Mouse (Mus musculus) liver, adult 2 months (tissue): Measurements from ENCODE around the gene Gm10272.
"Not testable (repeated sequence)": the region's sequence is repeated elsewhere in the genome, so short reads cannot be mapped to it uniquely, and the experiment has no call there.

Source experiments
- CTCF ChIP-seq: fragments of 200-500 bp; IDR thresholded peaks from 2 replicates; pipeline ENCODE4 v1.5.1; 2011; ENCODE audit warnings: low read depth, low read length, control low read depth
- POLR2A ChIP-seq: fragments of 200-500 bp; IDR thresholded peaks from 2 replicates; pipeline ENCODE4 v1.6.1; 2011; ENCODE audit warnings: low read length, control low read depth; ENCODE audit not compliant: insufficient read depth; ENCODE audit errors: extremely low read depth

- not testable (repeated sequence) for TF ChIP-seq CTCF, POLR2A
Measured at GRCm38 (mm10) chr10:77720299-77720698, 13.9 kb downstream of the Gm10272 start, which contains the start of gene Krtap12-1.
